Mouse (Mus musculus): Measurements from ENCODE around the gene Wfs1.

GRCm38 (mm10) chr5:36945102-36945701 lies 43.8 kb downstream of the Wfs1 start:
- TF ChIP-seq CTCF (IDR thresholded peaks at IDR 0.05) (no peak), POLR2A (IDR thresholded peaks at IDR 0.05; ENCODE audit: insufficient read depth, low read depth, low read length) (no peak), EP300 (IDR thresholded peaks at IDR 0.05; ENCODE audit: insufficient read depth, low read depth, low read length) (no peak)
